Mouse (Mus musculus): Measurements from ENCODE around the gene Gmip. TPM values are rescaled to one million over a fixed set of nuclear protein-coding genes. Genes with fewer than 3 reads are reported as not detected.

Gene Gmip
- total RNA-seq (2021): 10 to 100 TPM; 30.6 to 31.6 TPM

DNA sequence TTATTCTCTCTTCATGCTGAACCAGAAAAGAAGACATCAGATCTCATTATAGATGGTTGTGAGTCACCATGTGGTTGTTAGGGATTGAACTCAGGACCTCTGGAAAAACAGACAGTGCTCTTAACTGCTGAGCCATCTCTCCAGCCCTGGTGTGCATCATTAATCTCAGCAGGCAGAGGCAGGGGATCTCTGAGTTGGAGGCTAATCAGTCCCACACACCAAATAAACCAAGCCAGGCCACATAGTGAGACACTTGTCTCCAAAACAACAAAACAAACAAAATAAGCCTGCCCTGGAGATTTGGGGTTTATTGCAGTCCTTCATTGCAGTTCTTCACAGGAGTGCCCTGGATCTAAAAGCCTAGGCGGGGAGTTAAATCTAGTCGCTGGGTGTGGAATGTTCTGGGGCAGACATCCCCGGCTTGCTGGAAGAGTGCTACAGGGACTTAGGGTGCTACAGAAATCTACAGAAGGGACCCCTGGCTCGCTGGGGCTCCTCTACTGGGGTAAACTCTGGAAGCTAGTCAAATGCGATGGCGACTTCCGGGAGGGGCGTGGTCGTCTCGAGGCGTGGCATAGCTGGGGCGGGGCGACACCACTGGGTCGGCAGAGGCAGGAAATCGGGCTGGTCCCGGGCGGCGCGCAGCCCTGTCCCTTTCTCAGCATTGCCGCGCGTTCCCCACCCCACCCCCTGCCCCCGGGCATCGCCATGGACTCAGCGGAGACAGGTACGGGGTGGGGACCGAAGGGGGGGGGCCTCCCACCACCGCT is at the start of gene Gmip:
TSS of gene Gmip (plus strand) at position 586 of the 770 bp plus-strand sequence.
- intact Hi-C loops (cut with DNase I): no loop called here

DNA sequence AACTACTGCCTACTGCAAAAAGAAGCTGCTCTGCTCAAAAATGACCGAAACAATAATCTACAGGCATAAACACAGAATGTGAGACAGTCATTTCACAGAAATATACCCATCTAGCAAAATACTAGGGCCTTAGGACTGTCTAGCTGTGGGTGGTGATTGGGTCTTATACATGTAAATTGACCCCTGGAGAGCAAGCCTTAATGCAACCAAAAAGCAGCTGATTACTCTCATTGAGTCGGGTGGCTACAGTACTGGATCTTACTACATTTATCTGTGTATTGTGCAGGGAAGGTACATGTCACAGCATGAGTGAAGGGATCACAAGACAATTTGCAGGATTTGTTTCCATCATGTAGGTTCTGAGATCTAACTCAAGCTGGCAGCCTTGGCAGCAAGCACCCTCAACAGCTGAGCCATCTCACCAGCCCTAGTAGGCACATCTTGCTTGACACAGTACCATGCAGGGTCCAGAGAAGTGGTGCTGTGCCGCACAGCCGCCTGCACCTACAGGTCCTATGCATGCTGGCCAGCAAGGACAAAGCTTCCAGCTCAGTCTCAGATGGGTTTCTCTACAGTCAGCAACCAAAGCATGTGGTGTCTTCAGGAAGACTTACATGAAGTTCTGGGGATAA is 46.5 kb upstream of the Gmip start:
- intact Hi-C loops (cut with DNase I): no loop called here
- DNase-seq (ENCODE audit: extremely low spot score in 1 of 2, low spot score in 2 of 2): no peak

More for the DNA sequence above, at the start of gene Gmip:
- peak; percentile 55 to 84 for DNase-seq (ENCODE audit: extremely low spot score in 1 of 2, low spot score in 2 of 2)

GRCm38 (mm10) chr8:69771221-69771620 is 37.3 kb upstream of the Gmip start:
- intact Hi-C loops (cut with DNase I): no loop called here
- no peak for DNase-seq (ENCODE audit: extremely low spot score in 1 of 2, low spot score in 2 of 2)

GRCm38 (mm10) chr8:69772106-69772505 is 36.4 kb upstream of the Gmip start:
- intact Hi-C loops (cut with DNase I): no loop called here
- DNase-seq (ENCODE audit: extremely low spot score in 1 of 2, low spot score in 2 of 2): no peak

GRCm38 (mm10) chr8:69774503-69775148 is 33.9 kb upstream of the Gmip start, which contains the start of gene Gm20422:
TSS of gene Gm20422 (minus strand) at chr8:69774886.
- DNase-seq (ENCODE audit: extremely low spot score in 1 of 2, low spot score in 2 of 2): peak; percentile 93 to 94
- intact Hi-C loops (cut with DNase I): no loop called here

DNA sequence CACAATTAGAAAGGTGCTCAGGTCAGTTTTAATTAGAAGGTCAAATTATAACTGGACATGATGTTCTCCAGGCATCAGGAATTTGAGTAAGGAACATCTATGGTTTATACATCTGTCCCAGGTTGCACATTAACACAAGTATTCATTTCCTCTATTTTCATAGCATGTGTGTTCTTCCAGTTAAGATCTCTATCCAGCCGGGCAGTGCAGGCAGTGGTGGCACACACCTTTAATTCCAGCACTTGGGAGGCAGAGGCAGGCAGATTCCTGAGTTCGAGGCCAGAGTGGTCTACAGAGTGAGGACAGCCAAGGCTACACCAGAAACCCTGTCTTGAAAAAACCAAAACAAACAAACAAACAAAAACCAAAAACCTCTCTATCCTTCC is 33.3 kb upstream of the Gmip start:
- no peak for DNase-seq (ENCODE audit: extremely low spot score in 1 of 2, low spot score in 2 of 2)
- intact Hi-C loops (cut with DNase I): no loop called here

DNA sequence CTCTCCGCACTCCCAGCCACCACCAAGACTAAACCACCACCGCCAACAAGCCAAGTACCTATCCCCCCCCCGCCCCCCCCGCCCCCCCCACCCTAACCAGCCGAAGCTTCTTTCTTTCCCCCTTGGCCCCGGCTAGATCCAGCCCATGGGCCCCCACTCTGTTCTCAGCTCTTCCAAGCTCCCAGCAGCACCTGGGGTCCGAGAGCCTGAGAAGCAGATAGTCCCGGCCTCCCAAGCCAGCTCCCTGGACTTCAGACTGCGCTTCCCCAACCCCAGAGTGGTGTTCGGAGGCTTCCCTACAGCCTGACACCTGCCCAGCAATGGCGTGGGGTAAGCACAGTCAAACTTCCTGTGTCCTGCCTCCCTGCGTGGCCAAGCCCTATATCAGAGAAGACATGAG is 31.4 kb upstream of the Gmip start:
- intact Hi-C loops (cut with DNase I): no loop called here
- DNase-seq (ENCODE audit: extremely low spot score in 1 of 2, low spot score in 2 of 2): no peak

DNA sequence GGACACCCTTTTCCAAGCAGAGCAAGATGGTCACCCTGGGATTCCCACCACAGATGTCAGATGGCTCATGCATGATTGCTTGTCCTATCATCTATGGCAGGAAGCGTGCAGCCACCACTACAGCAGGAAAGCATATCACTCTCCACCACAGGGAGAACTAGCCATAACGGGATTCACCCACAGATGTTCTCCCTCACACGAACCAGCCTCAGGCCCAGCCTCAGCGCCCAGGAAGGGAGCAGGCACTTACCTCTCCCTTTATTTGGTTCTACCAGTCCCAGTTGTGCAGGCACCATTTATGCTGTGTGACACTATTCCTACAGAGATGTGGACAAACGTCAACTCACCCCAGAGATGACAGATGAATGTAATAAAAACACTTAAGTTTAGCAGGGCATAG is 19.4 kb upstream of the Gmip start:
- no peak for DNase-seq (ENCODE audit: extremely low spot score in 1 of 2, low spot score in 2 of 2)
- intact Hi-C loops (cut with DNase I): no loop called here

- DNase-seq (ENCODE audit: extremely low spot score in 1 of 2, low spot score in 2 of 2): no peak
- intact Hi-C loops (cut with DNase I): no loop called here
Observed at GRCm38 (mm10) chr8:69789731-69790130, 18.7 kb upstream of the Gmip start.

DNA sequence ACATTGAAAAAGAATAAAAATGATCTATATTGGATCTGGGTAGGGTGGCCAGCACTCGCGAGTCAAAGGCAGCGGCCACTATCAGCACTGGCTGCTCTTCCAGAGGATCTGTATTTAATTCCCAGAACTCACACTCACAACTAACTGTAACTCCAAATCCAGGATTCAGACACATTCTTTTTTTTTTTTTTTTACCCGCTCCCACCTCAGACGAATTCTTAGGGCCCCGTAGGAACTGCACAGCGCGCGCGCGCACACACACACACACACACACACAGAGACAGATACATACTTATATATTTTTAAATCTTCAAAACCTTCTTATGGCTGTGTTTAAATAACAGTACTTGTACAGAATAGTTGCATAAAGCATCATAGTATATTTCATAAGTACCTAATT is 18.1 kb upstream of the Gmip start:
- intact Hi-C loops (cut with DNase I): no loop called here
- no peak for DNase-seq (ENCODE audit: extremely low spot score in 1 of 2, low spot score in 2 of 2)

DNA sequence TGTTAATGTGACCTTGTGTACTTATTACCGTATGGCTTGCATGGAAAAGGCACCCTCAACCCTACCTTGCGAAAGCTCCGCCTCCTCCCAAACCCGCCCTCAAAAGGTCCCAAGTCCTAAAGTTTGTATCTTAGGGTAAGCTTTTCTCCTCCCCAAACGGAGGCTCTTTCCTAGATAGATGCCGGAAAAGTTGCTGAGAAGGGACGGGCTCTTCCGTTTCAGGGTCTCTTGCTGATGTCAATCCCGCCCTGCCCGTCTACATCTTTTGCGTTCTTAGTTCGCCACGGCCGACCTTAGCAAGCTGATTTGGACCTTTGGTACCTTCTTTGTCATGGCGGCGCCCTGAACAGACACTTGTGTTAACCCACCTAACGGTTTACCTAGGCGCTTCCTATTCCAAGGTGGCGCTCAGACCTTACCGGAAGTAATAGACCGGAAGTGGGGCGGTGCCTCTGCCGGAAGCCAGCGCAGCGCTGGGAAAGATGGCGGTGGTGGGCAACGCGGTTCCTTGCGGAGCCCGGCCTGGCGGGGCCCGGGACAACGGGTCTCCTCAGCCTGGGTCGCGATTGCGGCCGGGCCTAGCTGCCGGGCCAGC is 17.6 kb upstream of the Gmip start, which contains the start of the genes Atp13a1 and Zfp866:
TSS of gene Atp13a1 (plus strand) at position 391 of the 595 bp plus-strand sequence.
TSS of gene Zfp866 (minus strand) at position 406 of the 595 bp plus-strand sequence.
- peak; percentile 82 to 92 for DNase-seq (ENCODE audit: extremely low spot score in 1 of 2, low spot score in 2 of 2)
- intact Hi-C loops (cut with DNase I): no loop called here

GRCm38 (mm10) chr8:69791415-69792068 is 16.9 kb upstream of the Gmip start:
- intact Hi-C loops (cut with DNase I): no loop called here
- peak in 1 of 2 experiments; percentile 71 for DNase-seq (ENCODE audit: extremely low spot score in 1 of 2, low spot score in 2 of 2)

DNA sequence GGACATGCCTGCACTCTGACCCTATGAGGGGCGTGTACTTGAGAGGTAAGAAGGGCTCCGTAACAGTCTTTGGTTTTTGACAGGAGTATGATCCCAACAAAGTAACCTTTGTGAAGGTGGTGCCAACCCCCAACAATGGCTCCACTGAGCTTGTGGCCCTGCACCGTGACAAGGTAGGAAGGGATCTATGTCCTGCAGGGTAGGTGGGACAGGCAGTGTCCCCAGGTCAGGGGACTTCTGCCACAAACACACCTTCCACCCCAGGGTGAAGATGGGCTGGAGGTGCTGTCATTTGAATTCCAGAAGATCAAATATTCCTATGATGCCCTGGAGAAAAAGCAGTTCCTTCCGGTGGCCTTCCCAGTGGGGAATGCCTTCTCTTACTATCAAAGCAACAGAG is 14.8 kb upstream of the Gmip start:
- DNase-seq (ENCODE audit: extremely low spot score in 1 of 2, low spot score in 2 of 2): no peak
- intact Hi-C loops (cut with DNase I): no loop called here

DNA sequence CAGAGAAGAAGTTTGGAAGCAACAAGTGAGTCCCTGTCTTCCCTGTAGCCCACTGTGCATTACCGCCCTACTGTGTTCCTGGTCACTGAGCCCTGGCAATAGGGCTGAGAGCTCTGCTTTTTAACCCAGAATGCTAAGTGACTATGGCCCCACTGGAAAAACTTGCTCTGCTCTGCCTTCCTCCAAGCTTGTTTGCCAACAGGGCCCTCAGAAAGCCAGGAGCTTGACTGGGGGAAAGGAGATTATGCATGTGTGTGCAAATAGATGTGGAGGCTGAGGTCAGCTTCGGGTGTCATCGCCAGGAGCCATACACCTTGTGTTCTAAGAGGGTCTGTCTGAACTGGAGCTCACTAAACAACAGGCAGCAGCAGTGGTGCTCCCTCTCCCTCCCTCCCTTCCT is 14.4 kb upstream of the Gmip start:
- intact Hi-C loops (cut with DNase I): no loop called here
- DNase-seq (ENCODE audit: extremely low spot score in 1 of 2, low spot score in 2 of 2): no peak

DNA sequence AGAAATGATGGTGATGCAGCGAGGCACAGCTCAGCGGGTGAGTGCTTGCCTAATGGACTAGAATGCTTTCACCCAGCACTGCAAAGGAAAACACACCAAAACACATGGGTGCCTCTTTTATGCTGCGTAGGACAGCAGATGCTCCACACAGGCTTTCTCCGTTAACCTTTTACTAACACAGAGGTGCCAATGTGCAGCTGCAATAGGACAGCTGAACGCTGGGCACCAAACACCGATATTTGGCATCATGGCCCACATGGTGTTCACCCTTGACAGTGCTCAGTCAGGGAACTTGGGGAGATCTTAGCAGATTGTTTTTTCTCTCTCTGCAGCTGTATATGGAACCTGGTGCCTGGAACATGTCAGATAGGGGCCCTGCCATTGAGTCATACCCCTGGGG is 13.6 kb upstream of the Gmip start:
- intact Hi-C loops (cut with DNase I): no loop called here
- no peak for DNase-seq (ENCODE audit: extremely low spot score in 1 of 2, low spot score in 2 of 2)

- intact Hi-C loops (cut with DNase I): no loop called here
- DNase-seq (ENCODE audit: extremely low spot score in 1 of 2, low spot score in 2 of 2): no peak
Observed at GRCm38 (mm10) chr8:69796721-69797345, 11.6 kb upstream of the Gmip start.

GRCm38 (mm10) chr8:69797661-69798060 is 10.8 kb upstream of the Gmip start:
- intact Hi-C loops (cut with DNase I): no loop called here
- DNase-seq (ENCODE audit: extremely low spot score in 1 of 2, low spot score in 2 of 2): no peak

DNA sequence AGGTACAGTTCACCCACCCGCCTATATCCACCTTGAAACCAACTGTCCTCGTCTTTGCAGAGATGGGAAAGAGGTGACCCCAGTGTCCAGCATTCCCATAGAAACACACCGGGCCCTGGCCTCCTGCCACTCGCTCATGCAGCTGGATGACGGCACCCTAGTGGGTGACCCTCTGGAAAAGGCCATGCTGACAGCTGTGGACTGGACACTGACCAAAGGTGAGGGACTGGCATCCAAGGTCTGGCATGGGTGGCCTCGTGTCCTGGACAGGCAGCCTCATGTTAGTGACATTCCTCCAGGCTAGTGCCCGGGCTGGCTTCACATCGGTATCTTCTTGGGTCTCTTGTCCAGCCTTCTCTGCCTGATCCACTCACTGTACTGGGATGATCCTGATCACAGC is 9.2 kb upstream of the Gmip start:
- intact Hi-C loops (cut with DNase I): no loop called here
- no peak for DNase-seq (ENCODE audit: extremely low spot score in 1 of 2, low spot score in 2 of 2)

DNA sequence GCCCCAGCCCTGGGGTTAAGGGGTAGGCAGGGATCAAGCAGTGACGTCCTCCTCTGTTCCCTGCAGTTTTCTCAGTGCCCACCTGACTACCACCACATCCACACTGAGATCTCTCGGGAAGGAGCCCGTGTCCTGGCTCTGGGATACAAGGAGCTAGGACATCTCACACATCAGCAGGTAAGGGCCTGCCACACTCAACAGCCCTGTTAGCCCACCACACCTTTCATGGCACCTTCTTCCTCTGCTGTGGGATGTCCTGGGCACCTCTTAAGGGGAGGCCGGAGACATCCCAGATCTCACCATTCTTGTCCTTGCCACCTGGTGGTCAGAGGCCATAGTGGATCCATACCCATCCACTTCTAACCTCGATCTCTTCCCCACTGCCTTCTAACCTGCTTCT is 8.5 kb upstream of the Gmip start:
- DNase-seq (ENCODE audit: extremely low spot score in 1 of 2, low spot score in 2 of 2): no peak

More for the DNA sequence above, 8.5 kb upstream of the Gmip start:
- intact Hi-C loops (cut with DNase I): no loop called here

Data from left cerebral cortex, postnatal 10 days (tissue).